Mouse (Mus musculus) embryo, embryonic 10.5 days (tissue): ENCODE data around the gene Mcm9.
"Not testable (repeated sequence)": the region's sequence is repeated elsewhere in the genome, so short reads cannot be mapped to it uniquely, and the experiment has no call there.

ENCODE experiments used
- DNase-seq: peaks from one replicate; pipeline ENCODE4 v3.0.0-alpha.2; 2015; ENCODE audit warnings: low spot score

Gene Mcm9

DNA sequence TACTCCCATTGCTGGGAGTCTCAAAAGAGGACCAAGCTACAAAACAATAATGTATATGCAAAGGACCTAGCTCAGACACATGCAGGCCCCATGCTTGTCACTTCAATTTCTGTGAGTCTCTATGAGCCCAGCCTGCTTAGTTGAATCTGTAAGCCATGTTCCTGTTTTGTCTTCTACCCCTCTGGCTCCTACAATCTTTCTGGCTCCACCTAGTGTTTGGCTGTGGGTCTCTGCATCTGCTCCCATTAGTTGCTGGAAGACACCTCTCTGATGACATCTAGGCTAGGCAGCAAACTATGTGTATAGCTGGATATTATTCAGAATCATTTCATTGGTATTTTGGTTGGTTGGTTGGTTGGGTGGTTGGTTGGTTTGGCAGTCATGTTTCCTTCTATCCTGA, 130.7 kb downstream of the Mcm9 start:
- DNase-seq, result no peak

DNA sequence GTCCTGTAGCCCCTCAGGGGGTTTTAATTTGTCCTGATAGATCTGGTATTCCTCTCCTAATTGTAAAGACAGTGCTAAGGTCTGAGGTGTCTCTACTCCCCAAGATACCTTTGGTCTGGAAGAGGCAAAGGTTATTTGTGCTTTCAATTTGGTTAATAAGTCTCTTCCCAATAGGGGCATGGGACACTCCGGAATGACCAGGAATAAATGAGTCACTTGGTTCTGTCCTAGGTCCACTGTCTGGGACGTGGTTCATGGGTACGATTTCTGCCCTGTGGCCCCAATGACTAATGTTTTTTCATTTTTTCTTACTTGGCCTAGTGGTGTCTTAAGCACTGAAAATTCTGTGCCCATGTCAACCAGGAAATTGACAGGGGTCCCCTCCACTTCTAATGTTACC, 134.9 kb downstream of the Mcm9 start:
- not testable (repeated sequence) for DNase-seq

DNA sequence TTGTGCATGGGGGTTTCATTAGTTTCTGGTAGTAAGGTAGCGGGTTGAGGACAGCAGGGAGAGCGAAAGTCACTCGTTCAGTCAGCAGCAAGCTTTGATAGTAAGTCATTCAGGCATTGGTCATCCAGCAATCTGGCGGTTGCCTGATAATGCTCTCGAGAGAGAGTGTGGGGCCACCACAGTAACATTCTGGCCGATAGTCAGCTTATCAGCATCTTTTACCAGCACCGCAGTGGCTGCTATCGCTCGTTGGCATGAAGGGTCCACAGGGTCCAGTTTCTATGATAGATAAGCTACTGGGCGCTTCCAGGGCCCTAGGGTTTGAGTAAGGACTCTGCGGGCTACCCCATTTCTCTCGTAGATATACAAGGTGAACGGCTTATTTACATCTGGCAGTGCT, 136.3 kb downstream of the Mcm9 start:
- no peak for DNase-seq
